In genomic region chr6:31437264-31437663, GRCm38 (mm10) we compare ENCODE assay signal across 27 mouse cellular contexts.
"Had no signal": no experiment of that assay in that cellular context is flagged by ENCODE, and none has a peak within 500 bp of the region (broad histone marks: within the 10 kb centered on the region; RNA-seq: fewer than 3 reads in every experiment).

No protein-coding gene starts in this region.

- H3K27ac ChIP-seq: limb, embryonic 10.5 days; limb, embryonic 12.5 days; limb, embryonic 13.5 days; limb, embryonic 15.5 days; liver, embryonic 12.5 days; liver, embryonic 13.5 days; liver, embryonic 14.5 days; liver, embryonic 15.5 days; lung, embryonic 15.5 days; macrophage; midbrain, embryonic 10.5 days; midbrain, embryonic 12.5 days; midbrain, embryonic 13.5 days; midbrain, embryonic 15.5 days had no signal

- H3K4me1 ChIP-seq: limb, embryonic 10.5 days; limb, embryonic 12.5 days; limb, embryonic 13.5 days; limb, embryonic 15.5 days; liver, embryonic 12.5 days; liver, embryonic 13.5 days; liver, embryonic 15.5 days; lung, embryonic 15.5 days; midbrain, embryonic 10.5 days; midbrain, embryonic 12.5 days; midbrain, embryonic 13.5 days; midbrain, embryonic 15.5 days had no signal

- H3K9ac ChIP-seq: limb, embryonic 12.5 days; limb, embryonic 13.5 days; limb, embryonic 15.5 days; liver, embryonic 12.5 days; liver, embryonic 13.5 days; liver, embryonic 14.5 days; liver, embryonic 15.5 days; liver, postnatal 0 days; lung, embryonic 14.5 days; lung, embryonic 15.5 days; midbrain, embryonic 12.5 days; midbrain, embryonic 13.5 days; midbrain, embryonic 15.5 days had no signal

- H3K27me3 ChIP-seq: limb, embryonic 12.5 days; limb, embryonic 13.5 days; limb, embryonic 15.5 days; liver, embryonic 12.5 days; liver, embryonic 13.5 days; liver, embryonic 15.5 days; lung, embryonic 15.5 days; megakaryocyte, embryonic 14.5 days; midbrain, embryonic 12.5 days; midbrain, embryonic 13.5 days; midbrain, embryonic 15.5 days had no signal

- H3K9me3 ChIP-seq: limb, embryonic 10.5 days; limb, embryonic 12.5 days; limb, embryonic 13.5 days; limb, embryonic 15.5 days; liver, embryonic 12.5 days; liver, embryonic 13.5 days; liver, embryonic 15.5 days; lung, embryonic 15.5 days; megakaryocyte, embryonic 14.5 days; midbrain, embryonic 10.5 days; midbrain, embryonic 12.5 days; midbrain, embryonic 13.5 days; midbrain, embryonic 15.5 days had no signal

- H3K4me3 ChIP-seq: limb, embryonic 10.5 days; limb, embryonic 12.5 days; limb, embryonic 13.5 days; limb, embryonic 15.5 days; liver, embryonic 12.5 days; liver, embryonic 13.5 days; liver, embryonic 15.5 days; lung, embryonic 15.5 days; megakaryocyte, embryonic 14.5 days; midbrain, embryonic 10.5 days; midbrain, embryonic 12.5 days; midbrain, embryonic 13.5 days; midbrain, embryonic 15.5 days; myocyte had no signal

- DNase-seq: left cerebral cortex, postnatal 4 days; liver; liver, embryonic 13.5 days; liver, postnatal 0 days; lung, adult 18-20 months; lung, adult 2 months; lung, embryonic 14.5 days; lung, postnatal 10 days; lung, postnatal 14 days; lung, postnatal 36 days; lung, postnatal 4 days; midbrain, embryonic 14.5 days had no signal
